Mouse (Mus musculus) mesoderm, embryonic 11.5 days (tissue): Measurements from ENCODE around the gene Smagp.

ENCODE experiments used
- DNase-seq: peaks from one replicate; pipeline ENCODE4 v3.0.0-alpha.2; 2012; ENCODE audit warnings: low read depth, low spot score

Smagp gene

DNA sequence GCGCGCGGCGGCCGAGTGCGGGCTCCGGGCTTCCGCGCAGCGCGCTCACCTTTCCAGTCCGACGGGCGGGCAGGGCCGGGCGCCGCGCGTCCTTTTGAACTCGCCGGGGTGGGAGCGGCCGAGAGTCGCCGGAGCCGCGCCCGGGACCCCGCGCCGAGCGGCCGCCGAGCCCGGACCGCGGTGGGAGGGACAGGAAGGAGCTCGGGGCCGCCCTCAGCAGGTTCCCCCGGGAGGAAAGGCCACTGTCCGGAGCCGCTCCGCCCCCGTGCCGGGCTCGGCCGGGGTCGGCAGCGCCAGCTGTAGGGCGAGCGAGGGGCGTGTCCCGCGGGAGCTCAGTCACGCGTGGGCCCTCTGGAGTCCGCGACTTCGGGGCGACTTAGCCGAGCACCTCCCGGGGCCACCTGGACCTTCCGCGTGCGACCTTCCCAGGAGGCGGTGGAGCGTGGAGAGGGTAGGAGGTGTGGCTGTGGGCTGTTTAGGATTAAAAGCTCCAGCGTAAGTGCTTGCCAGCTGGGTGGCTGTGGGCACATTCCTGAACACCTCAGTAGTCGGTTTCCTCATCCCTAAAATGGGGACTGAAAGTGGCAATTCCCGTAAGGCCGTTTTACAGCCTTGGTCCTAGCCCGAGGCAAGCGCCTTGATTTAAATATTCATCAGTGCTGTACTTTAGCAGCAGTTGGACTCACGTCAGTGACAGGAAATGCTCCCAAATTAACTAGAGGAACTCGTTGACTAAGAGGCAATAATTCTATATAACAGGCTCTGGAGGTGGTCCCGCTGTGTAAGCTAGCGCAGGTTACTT, at the start of gene Smagp:
Smagp (minus strand) TSS at position 241 of the 802 bp plus-strand sequence.
- no peak for DNase-seq

DNA sequence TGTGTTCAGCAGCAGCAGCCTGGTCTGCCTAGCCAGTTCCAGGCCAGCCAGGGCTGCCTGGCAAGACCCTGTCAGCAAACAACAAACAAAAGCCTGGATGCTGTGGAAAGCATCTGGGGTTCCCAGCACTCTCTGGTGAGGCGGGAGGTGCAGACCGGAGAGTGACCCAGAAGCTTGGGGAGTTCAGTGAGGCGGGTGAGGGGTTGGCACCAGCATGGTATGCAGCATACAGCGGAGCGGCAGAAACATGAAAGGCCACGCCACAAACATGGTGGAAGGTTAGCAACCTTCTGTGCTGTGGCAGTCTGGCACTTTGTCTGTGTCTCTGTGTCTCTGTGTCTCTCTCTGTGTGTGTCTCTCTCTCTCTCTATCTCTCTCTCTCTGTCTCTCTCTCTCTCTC, 49.7 kb upstream of the Smagp start:
- no peak for DNase-seq

DNA sequence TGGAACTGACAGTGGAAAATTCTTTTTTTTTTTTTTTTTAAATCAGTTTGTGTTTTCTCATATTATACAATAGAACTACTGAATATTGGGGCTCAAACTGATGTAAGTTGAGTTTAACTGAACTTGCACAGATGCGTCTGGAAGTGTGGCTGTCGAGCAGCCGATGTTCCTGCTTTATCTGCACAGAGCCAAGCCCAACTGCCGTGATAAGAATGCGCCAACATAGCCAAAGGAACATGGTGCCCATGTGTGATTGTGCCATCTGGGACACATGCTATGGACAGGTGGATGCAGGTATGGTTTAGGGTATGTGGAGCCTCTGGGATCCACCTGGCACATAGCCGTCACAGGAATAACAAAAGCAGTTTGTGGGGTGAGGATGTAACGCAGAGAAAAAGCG, 49.1 kb upstream of the Smagp start:
- no peak for DNase-seq

GRCm38 (mm10) chr15:100685255-100685654, 48.5 kb upstream of the Smagp start:
- DNase-seq: no peak

GRCm38 (mm10) chr15:100684450-100684849, 47.7 kb upstream of the Smagp start:
- no peak for DNase-seq

DNA sequence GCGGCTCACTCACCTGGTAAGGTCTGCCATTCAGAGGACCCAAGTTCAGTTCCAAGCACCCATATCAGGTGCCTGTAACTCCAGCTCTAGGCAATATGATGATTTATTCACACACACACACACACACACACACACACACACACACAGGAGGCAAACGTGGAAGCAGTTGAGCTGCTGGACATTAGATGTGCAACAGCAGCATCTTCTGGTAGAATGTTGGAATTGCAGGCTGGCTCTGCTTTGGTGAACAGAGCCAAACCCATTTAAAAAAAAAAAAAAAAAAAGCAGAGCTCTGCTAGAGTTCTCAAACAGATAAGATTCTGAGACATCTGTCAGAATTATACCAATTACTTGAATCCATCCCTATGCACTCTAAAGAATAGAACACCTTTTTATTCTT, 46.3 kb upstream of the Smagp start:
- DNase-seq: peak; percentile 88

- peak; percentile 57 for DNase-seq
Measured at GRCm38 (mm10) chr15:100681770-100682169, 45.0 kb upstream of the Smagp start.

DNA sequence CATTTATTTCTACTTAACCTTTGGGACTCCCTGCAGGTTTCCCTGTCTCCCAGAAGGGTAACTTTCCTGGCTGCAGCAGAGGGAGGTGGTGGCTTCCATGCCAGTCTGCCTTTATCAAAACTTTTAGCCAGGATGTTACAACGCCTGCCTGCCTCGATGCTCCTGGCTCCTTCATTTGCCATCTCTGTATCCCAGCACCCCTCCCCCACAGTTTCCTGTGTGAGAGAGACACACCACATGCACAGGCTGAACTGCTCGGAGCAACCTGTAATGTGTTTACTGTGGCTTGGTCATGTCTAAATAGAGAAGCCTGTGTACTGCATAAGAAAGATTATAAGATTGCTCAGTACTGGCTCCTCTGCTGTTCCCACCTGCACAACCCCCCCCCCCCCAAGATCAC, 43.6 kb upstream of the Smagp start:
- no peak for DNase-seq

DNA sequence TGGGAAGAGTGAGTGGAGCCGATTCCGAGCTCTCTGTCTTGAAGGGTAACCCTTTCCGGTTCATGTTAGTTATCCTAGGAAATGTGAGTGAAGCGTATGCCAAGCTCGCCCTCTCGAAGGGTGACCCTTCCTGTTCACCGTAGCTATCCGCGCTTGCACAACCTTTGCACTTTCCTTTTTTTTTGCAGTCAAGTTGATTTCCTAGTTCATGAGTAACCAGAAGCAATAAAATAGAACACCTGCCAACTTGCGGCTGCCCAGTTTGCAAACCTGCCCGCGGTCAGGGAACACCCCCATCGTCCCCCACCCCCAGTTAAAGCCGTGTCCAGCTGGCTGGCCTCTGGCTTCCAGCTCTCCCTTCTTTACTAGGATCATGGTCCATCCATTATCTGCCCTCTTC, 42.3 kb upstream of the Smagp start:
- DNase-seq: no peak

- DNase-seq: no peak
Measured at GRCm38 (mm10) chr15:100678581-100678980, 41.8 kb upstream of the Smagp start.

DNA sequence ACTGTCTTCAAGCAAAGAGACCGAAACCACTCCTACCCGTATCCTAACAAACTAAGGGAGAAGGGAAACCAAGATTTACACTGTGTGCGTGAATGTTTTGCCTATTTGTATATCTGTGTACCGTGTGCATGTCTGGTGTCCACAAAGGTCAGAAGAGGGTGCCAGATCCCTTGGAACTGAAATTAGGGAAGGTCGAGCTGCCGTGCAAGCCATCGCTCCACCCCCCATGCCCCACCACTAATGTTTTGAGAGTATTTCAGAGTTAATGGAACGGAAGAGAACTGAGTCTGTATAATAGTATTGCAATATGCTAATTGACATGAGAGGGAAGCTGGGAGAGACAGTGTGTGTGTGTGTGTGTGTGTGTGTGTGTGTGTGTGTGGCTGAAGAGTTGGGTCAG, 40.9 kb upstream of the Smagp start:
- DNase-seq: no peak

GRCm38 (mm10) chr15:100676521-100676920, 39.8 kb upstream of the Smagp start:
- DNase-seq: no peak

- no peak for DNase-seq
Measured at GRCm38 (mm10) chr15:100675486-100675885, 38.7 kb upstream of the Smagp start.

- DNase-seq: no peak
Measured at GRCm38 (mm10) chr15:100674566-100674965, 37.8 kb upstream of the Smagp start.

DNA sequence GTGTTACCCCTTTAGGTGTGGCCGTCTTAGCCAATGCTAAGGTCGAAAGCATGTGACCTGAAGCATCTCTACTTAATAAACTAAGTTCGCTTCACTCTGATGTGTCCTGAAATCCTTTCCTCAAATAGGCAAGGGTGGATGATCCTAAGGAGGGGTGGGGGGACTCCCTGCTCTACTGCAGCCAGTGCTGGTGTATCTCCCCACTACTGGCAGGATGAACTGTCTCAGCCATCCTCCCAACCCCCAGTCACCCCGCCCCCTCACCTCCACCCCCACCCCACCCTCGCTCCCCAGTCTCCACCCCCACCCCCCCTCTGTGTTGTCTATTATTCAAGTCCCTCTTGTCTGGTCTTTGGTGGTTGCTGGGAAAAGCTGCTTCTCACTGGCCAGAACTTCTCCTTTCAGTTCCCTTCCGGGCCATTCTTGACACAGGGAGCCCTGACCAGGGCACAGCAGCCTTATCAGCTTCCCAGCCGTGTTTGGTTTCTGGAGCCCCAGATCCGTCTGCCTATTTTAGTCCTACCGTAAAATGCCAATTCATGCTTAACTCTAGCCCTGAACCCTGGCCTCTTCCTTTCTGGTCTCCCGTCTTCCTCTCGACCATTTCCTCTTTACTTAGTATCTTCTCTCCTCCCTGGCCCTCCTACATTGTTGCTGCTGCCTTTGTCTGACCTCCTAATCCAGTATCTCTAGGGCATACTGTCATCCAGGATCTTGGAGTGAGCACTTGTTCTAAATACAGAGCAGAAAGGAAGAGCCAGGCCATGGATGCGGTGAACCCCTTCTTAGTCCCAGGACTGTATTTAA, 37.0 kb upstream of the Smagp start:
- no peak for DNase-seq

- DNase-seq: no peak
Measured at GRCm38 (mm10) chr15:100670833-100671232, 34.1 kb upstream of the Smagp start.

DNA sequence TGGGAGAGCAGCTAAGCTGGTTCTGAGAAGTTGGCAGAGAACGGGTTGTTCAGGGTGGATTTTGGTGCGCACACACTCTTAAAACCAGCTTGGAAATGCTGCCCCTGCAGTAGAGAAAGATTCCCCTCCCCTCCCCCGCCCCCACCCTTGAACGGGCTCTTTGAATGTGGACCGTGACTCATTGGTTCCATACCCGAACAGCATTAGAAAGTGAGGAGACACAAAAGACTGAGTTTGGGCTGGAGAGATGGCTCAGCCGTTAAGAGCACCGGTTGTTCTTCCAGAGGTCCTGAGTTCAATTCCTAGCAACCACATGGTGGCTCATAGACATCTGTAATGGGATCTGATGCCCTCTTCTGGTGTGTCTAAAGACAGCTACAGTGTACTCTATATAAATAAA, 33.3 kb upstream of the Smagp start:
- DNase-seq: no peak

GRCm38 (mm10) chr15:100669337-100669736, 32.6 kb upstream of the Smagp start, which contains the start of gene Bin2:
Bin2 (minus strand) TSS chr15:100669553.
- DNase-seq: no peak

DNA sequence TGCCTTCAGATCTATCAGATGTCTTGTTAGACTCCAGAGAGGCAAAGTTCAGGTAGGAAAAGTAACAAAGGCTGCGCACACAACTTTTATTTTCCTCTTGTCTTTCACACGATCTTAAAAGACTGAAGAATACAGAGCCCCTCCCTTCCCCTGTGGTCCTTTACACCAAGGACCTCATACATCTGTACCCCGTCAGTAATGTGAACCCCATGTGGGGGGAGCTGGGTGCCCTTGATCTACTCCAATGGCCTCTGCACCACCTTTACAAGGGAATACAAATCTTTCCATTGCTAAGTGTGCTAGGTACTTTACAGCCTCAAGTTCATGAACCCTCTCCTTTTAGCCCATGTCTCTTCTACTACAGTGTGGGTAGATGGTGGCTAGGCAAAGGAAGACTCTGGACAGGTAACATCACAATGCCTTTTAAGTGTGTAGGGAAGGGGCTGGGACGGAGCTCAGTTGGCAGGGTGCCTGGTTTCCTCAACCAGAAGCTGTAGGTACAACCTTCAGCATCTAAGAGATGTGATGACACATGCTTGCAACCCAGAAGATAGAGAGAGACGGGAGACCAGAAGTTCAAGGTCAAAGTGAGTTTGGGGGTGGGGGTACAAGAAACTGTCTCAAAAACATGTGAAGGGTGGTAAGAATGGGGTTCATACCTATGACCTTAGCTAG, 31.3 kb upstream of the Smagp start:
- DNase-seq: no peak

DNA sequence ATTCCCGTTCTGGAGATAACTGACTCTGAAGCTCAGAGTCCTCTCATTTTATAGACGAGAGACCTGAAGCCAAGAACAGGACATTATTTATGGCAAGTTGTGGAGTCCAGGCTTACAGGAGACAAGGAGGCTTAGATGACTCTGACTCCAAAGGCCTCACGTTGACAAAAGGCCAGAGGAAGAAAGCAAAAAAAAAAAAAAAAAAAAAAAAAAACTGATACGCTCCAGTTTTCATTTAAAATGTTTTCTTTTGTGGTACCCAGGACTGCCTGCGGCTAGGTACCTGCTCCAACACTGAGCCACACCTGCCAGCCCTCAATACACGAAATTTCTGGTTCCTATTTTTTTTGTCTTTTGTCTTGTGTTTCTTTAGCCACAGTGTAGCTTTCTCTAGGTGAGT, 30.7 kb upstream of the Smagp start:
- DNase-seq: no peak

DNA sequence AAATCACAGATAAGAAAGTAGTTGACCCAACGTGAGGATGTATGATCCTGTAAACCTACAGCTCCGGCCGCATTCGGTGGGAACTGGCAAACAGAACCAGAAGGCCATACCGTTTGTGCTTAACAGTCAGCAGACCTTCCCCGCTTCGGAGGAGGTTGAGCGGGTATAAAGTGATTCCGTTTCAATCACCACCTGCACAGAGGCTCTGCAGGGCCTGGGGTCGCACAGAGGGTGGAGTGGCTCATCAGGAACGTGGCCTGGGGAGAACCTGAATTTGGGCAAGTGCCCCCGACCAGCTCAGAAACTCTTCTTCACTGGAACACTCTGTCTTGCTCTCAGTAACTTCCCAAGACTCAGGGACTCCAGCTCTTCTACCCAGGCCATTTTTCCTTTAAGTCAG, 30.1 kb upstream of the Smagp start:
- no peak for DNase-seq

GRCm38 (mm10) chr15:100666219-100666696, 29.5 kb upstream of the Smagp start:
- DNase-seq: peak; percentile 35
